ENCODE assay signal across 22 mouse cellular contexts in the genomic region with DNA sequence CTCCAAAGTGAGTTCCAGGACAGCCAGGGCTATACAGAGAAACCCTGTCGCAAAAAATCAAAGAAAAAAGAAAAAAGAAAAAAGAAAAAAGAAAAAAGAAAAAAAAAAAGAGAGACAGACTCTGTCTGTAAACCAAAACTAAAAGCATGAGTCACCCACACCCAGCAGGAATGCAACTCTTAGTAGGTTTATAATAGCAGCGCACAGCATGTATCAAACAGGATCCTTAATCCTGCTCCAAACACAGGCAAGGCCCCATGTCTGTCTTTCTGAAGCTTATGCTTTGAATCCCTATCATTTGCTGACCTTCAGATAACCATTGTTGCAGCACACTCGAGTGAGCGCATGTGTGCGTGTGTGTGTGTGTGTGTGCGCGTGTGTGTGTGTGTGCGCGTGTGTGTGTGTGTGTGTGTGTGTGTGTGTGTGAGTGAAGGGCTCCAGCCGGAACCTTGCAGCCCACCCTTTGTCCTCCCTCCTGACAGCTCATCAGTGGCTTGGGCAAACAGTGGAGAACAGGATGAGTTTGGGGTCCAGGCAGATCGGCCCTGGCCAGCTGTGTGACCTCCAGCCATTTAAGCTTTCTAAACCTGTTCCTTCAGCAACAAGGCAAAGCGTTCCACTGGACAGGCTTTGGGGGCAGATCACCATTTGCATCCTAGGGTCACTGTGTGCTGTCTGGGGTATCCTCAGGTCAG. TPM values are rescaled to one million over a fixed set of nuclear protein-coding genes. Genes with fewer than 3 reads are reported as not detected.
A peak's percentile ranks its signal among the peaks of the same experiment; 100 is the strongest.
DNase-seq lines count a peak whose midpoint lies in the region; ATAC-seq lines count a peak whose summit lies in the region.
"Had no signal": no experiment of that assay in that cellular context is flagged by ENCODE, and none has a peak within 500 bp of the region (broad histone marks: within the 10 kb centered on the region; RNA-seq: fewer than 3 reads in every experiment).

No protein-coding gene starts in this region.

- 0 out of 2 replicates have a peak, but pooled peaks cover 8% of the 10 kb centered on the region for H3K27me3 ChIP-seq in hindbrain, embryonic 10.5 days (ENCODE audit: insufficient read depth, poor library complexity, severe bottlenecking)
- H3K27me3 ChIP-seq in hindbrain, embryonic 12.5 days, result no peaks in the 10 kb centered on the region
- no peaks in the 10 kb centered on the region for H3K27me3 ChIP-seq in midbrain, embryonic 10.5 days (ENCODE audit: low read depth, poor library complexity, severe bottlenecking)
- no peaks in the 10 kb centered on the region for H3K27me3 ChIP-seq in midbrain, embryonic 13.5 days
- H3K27me3 ChIP-seq: heart, embryonic 13.5 days; hindbrain, embryonic 13.5 days had no signal

- no peaks in the 10 kb centered on the region for H3K9me3 ChIP-seq in hindbrain, embryonic 10.5 days
- no peaks in the 10 kb centered on the region for H3K9me3 ChIP-seq in hindbrain, embryonic 12.5 days (replicated peaks)
- 0 out of 2 replicates have a peak, but pooled peaks cover 5% of the 10 kb centered on the region for H3K9me3 ChIP-seq in midbrain, embryonic 10.5 days (replicated peaks)
- H3K9me3 ChIP-seq in midbrain, embryonic 13.5 days, result no peaks in the 10 kb centered on the region
- H3K9me3 ChIP-seq: embryonic facial prominence, embryonic 10.5 days; heart, embryonic 13.5 days; hindbrain, embryonic 13.5 days had no signal

- no peak overlapping the region for H3K4me3 ChIP-seq in hindbrain, embryonic 10.5 days
- H3K4me3 ChIP-seq in hindbrain, embryonic 12.5 days, result no peak overlapping the region
- no peak overlapping the region for H3K4me3 ChIP-seq in midbrain, embryonic 10.5 days
- H3K4me3 ChIP-seq in midbrain, embryonic 13.5 days (replicated peaks), result no peak overlapping the region
- H3K4me3 ChIP-seq: embryonic facial prominence, embryonic 10.5 days; heart, embryonic 13.5 days; hindbrain, embryonic 13.5 days had no signal

- WGBS in hindbrain, embryonic 10.5 days, result 75% methylated on average over 12 of the region's 12 CpGs
- 79% methylated on average over 12 of the region's 12 CpGs for WGBS in hindbrain, embryonic 12.5 days
- WGBS in midbrain, embryonic 10.5 days, result 76% methylated on average over 12 of the region's 12 CpGs
- 76% methylated on average over 11 of the region's 12 CpGs for WGBS in midbrain, embryonic 13.5 days

- no peaks in the 10 kb centered on the region for H3K36me3 ChIP-seq in hindbrain, embryonic 10.5 days
- H3K36me3 ChIP-seq in hindbrain, embryonic 12.5 days, result no peaks in the 10 kb centered on the region
- no peaks in the 10 kb centered on the region for H3K36me3 ChIP-seq in midbrain, embryonic 10.5 days
- H3K36me3 ChIP-seq in midbrain, embryonic 13.5 days, result no peaks in the 10 kb centered on the region
- H3K36me3 ChIP-seq: embryonic facial prominence, embryonic 10.5 days; heart, embryonic 13.5 days; hindbrain, embryonic 13.5 days had no signal

- no peak overlapping the region for H3K9ac ChIP-seq in hindbrain, embryonic 12.5 days
- H3K9ac ChIP-seq in midbrain, embryonic 13.5 days (replicated peaks), result no peak overlapping the region
- H3K9ac ChIP-seq: heart, embryonic 13.5 days; hindbrain, embryonic 13.5 days had no signal

- H3K4me1 ChIP-seq in hindbrain, embryonic 10.5 days (replicated peaks), result peaks cover 22% of the 10 kb centered on the region
- peaks cover 11% of the 10 kb centered on the region for H3K4me1 ChIP-seq in hindbrain, embryonic 12.5 days
- H3K4me1 ChIP-seq in midbrain, embryonic 10.5 days, result peaks cover 37% of the 10 kb centered on the region
- peaks cover 25% of the 10 kb centered on the region for H3K4me1 ChIP-seq in midbrain, embryonic 13.5 days (replicated peaks)

- ATAC-seq in hindbrain, embryonic 12.5 days (ENCODE audit: low FRiP score), result no peak
- no peak for ATAC-seq in midbrain, embryonic 13.5 days
- ATAC-seq: activated CD4-positive, CD25-positive, alpha-beta regulatory T cell, adult 4 months; forebrain, embryonic 14.5 days; hindbrain, postnatal 0 days had no signal

- no peak for DNase-seq in hindbrain, embryonic 10.5 days (ENCODE audit: low spot score)
- no peak for DNase-seq in midbrain, embryonic 10.5 days (ENCODE audit: low spot score)
- DNase-seq in 416B (ENCODE audit: low read depth), result peak; percentile 48
- DNase-seq in brain, adult 2 months (ENCODE audit: low read depth, low spot score), result peak; percentile 44
- no peak for DNase-seq in thymus, postnatal 36 days
- DNase-seq in right cerebral cortex, adult 2 months (ENCODE audit: low spot score in 2 of 2), result no peak
- DNase-seq: adrenal gland, postnatal 14 days; cerebellum, adult 2 months; cerebellum, postnatal 10 days; gastrocnemius, postnatal 36 days; heart, adult 11 months; heart, postnatal 36 days had no signal

- H3K27ac ChIP-seq in hindbrain, embryonic 10.5 days, result peak overlapping the region; percentile 6; the same call in 1 of the 2 replicates
- H3K27ac ChIP-seq in hindbrain, embryonic 12.5 days, result no peak overlapping the region
- H3K27ac ChIP-seq in midbrain, embryonic 10.5 days (replicated peaks), result peak overlapping the region; percentile 61; the same call in 1 of the 2 replicates
- no peak overlapping the region for H3K27ac ChIP-seq in midbrain, embryonic 13.5 days
- H3K27ac ChIP-seq: embryonic facial prominence, embryonic 10.5 days; heart, embryonic 13.5 days; hindbrain, embryonic 13.5 days; hindbrain, postnatal 0 days had no signal

- no peak overlapping the region for H3K4me2 ChIP-seq in hindbrain, embryonic 12.5 days (replicated peaks)
- no peak overlapping the region for H3K4me2 ChIP-seq in midbrain, embryonic 13.5 days (replicated peaks)
- H3K4me2 ChIP-seq: heart, embryonic 13.5 days; hindbrain, embryonic 13.5 days had no signal

RNA-seq across cellular contexts. Expression of a gene that starts 47.9 kb away (rescaled TPM):
- 0.24 TPM in 1 of 2 replicates, not detected in the other for polyA plus RNA-seq in hindbrain, embryonic 10.5 days (2016; fragmentation: Nextera tagmentation; extraction: Ambion mirVana)
- polyA plus RNA-seq in hindbrain, embryonic 12.5 days (2016; fragmentation: Nextera tagmentation; extraction: Ambion mirVana), result not detected in 2 replicates
- not detected in 2 replicates for polyA plus RNA-seq in midbrain, embryonic 10.5 days (2016; fragmentation: Nextera tagmentation; extraction: Ambion mirVana)
- not detected in 2 replicates for polyA plus RNA-seq in midbrain, embryonic 13.5 days (2015; fragmentation: Nextera tagmentation; extraction: Ambion mirVana)
- polyA plus RNA-seq: cerebellum, adult 2 months; embryonic facial prominence, embryonic 10.5 days; embryonic facial prominence, embryonic 14.5 days; forebrain, embryonic 14.5 days; heart, embryonic 13.5 days; heart, postnatal 0 days; hindbrain, embryonic 13.5 days; hindbrain, postnatal 0 days had no signal

Comparison
In these comparisons a context has a peak if more than half of its experiments do, and no peak if none do; other contexts are left out.
1. H3K27ac ChIP-seq: peak in hindbrain, embryonic 10.5 days (single experiment) and midbrain, embryonic 10.5 days (single experiment); none in hindbrain, embryonic 12.5 days (single experiment) and midbrain, embryonic 13.5 days (single experiment).
2. DNase-seq: peak in 416B (single experiment) and brain, adult 2 months (single experiment); none in hindbrain, embryonic 10.5 days (single experiment), midbrain, embryonic 10.5 days (single experiment), thymus, postnatal 36 days (0 of 2) and right cerebral cortex, adult 2 months (0 of 2).